Mouse (Mus musculus) heart, embryonic 11.5 days (tissue): ENCODE measurements around the gene Slc2a6. TPM values are rescaled to one million over a fixed set of nuclear protein-coding genes. Genes with fewer than 3 reads are reported as not detected.
A peak's percentile ranks its signal among the peaks of the same experiment; 100 is the strongest.

Experiments
- ATAC-seq: fragments of 200-750 bp; cut with Nextera tagmentation; replicated peaks from 2 replicates; pipeline ENCODE4 v1.8.0; 2017; ENCODE audit warnings: moderate library complexity; ENCODE audit not compliant: insufficient number of reproducible peaks, low FRiP score, low TSS enrichment
- H3K27ac ChIP-seq: fragments of 300-500 bp; sonication (generic); 2 replicates; pipeline ENCODE4 v1.5.1; 2014; ENCODE audit warnings: mild to moderate bottlenecking, low read depth, low read length
- H3K27me3 ChIP-seq: fragments of 300-500 bp; sonication (generic); 2 replicates; pipeline ENCODE4 v1.6.1; 2014; ENCODE audit warnings: mild to moderate bottlenecking, low read length, mixed read lengths; ENCODE audit not compliant: control insufficient read depth, insufficient read depth
- H3K36me3 ChIP-seq: fragments of 300-500 bp; sonication (generic); 2 replicates; pipeline ENCODE4 v1.6.1; 2014; ENCODE audit warnings: mild to moderate bottlenecking, low read length, moderate library complexity, mixed read lengths; ENCODE audit not compliant: control insufficient read depth, insufficient read depth
- H3K4me1 ChIP-seq: fragments of 300-500 bp; sonication (generic); 2 replicates; pipeline ENCODE4 v1.6.1; 2014; ENCODE audit warnings: low read length; ENCODE audit not compliant: control insufficient read depth, insufficient read depth
- H3K4me2 ChIP-seq: fragments of 300-500 bp; sonication (generic); 2 replicates; pipeline ENCODE4 v1.6.1; 2014; ENCODE audit warnings: mild to moderate bottlenecking, moderate library complexity
- H3K4me3 ChIP-seq: fragments of 300-500 bp; sonication (generic); 2 replicates; pipeline ENCODE4 v1.5.1; 2014; ENCODE audit warnings: low read depth, low read length
- H3K9ac ChIP-seq: fragments of 300-500 bp; sonication (generic); 2 replicates; pipeline ENCODE4 v1.6.1; 2014; ENCODE audit warnings: mild to moderate bottlenecking, low read depth, low read length, moderate library complexity
- H3K9me3 ChIP-seq: fragments of 300-500 bp; sonication (generic); replicated peaks from 2 replicates; pipeline ENCODE4 v1.6.1; 2016; ENCODE audit warnings: low read length; ENCODE audit not compliant: control insufficient read depth
- WGBS: fragments of 180-500 bp; shearing (Covaris S2); extraction: QIAGEN DNeasy Blood & Tissue Kit; methylation state at CpG from one replicate; pipeline ENCODE4 v1.1.7; 2014; ENCODE audit not compliant: insufficient replicate concordance; 5-methylcytosine and 5-hydroxymethylcytosine counted together
- polyA plus RNA-seq: library from polyadenylated mRNA; unstranded; fragments of >200 nt; fragmentation: Nextera tagmentation; extraction: Ambion mirVana; gene quantifications from 2 replicates; pipeline ENCODE4 v1.2.1, GENCODE M21; 2014

The Slc2a6 gene
- polyA plus RNA-seq, 1 experiment from 2014 or later, result 0.30 TPM

GRCm38 (mm10) chr2:27067996-27068395, 40.2 kb upstream of the Slc2a6 start:
- ATAC-seq, result no peak
- WGBS, result 32% methylated on average over 2 of the region's 2 CpGs
- no peaks in the 10 kb centered on the region for H3K9me3 ChIP-seq

GRCm38 (mm10) chr2:27067124-27067523, 39.3 kb upstream of the Slc2a6 start:
- Histone ChIP-seq H3K27me3 (0 out of 2 replicates have a peak, but pooled peaks cover 2% of the 10 kb centered on the region), H3K4me1 (0 out of 2 replicates have a peak, but pooled peaks cover 4% of the 10 kb centered on the region), H3K9ac (no peak overlapping the region), H3K9me3 (no peaks in the 10 kb centered on the region), H3K27ac (no peak overlapping the region), H3K36me3 (no peaks in the 10 kb centered on the region), H3K4me2 (no peak overlapping the region), H3K4me3 (no peak overlapping the region)
- 81% methylated on average over 2 of the region's 2 CpGs for WGBS
- ATAC-seq, result no peak

More at GRCm38 (mm10) chr2:27067996-27068395, 40.2 kb upstream of the Slc2a6 start:
- Histone ChIP-seq H3K9ac (no peak overlapping the region), H3K36me3 (no peaks in the 10 kb centered on the region), H3K27ac (no peak overlapping the region), H3K4me2 (no peak overlapping the region), H3K27me3 (0 out of 2 replicates have a peak, but pooled peaks cover 2% of the 10 kb centered on the region), H3K4me1 (0 out of 2 replicates have a peak, but pooled peaks cover 4% of the 10 kb centered on the region), H3K4me3 (no peak overlapping the region)

GRCm38 (mm10) chr2:27059187-27059586, 31.4 kb upstream of the Slc2a6 start:
- no peaks in the 10 kb centered on the region for H3K27me3 ChIP-seq
- no peak overlapping the region for H3K4me2 ChIP-seq
- H3K9me3 ChIP-seq, result no peaks in the 10 kb centered on the region
- peaks cover 9% of the 10 kb centered on the region for H3K4me1 ChIP-seq
- no peaks in the 10 kb centered on the region for H3K36me3 ChIP-seq
- no peak overlapping the region for H3K27ac ChIP-seq
- H3K9ac ChIP-seq, result 0 out of 2 replicates have a peak overlapping the region, but pooled peaks have one; percentile 6
- H3K4me3 ChIP-seq, result no peak overlapping the region
- ATAC-seq, result no peak
- WGBS, result 85% methylated on average over 9 of the region's 9 CpGs

GRCm38 (mm10) chr2:27058751-27059150, 31.0 kb upstream of the Slc2a6 start:
- no peak overlapping the region for H3K9ac ChIP-seq
- no peak overlapping the region for H3K27ac ChIP-seq
- peaks cover 9% of the 10 kb centered on the region for H3K4me1 ChIP-seq
- 49% methylated on average over 12 of the region's 12 CpGs for WGBS
- no peak overlapping the region for H3K4me2 ChIP-seq
- no peaks in the 10 kb centered on the region for H3K27me3 ChIP-seq
- H3K36me3 ChIP-seq, result no peaks in the 10 kb centered on the region
- no peak overlapping the region for H3K4me3 ChIP-seq
- no peaks in the 10 kb centered on the region for H3K9me3 ChIP-seq
- no peak for ATAC-seq

GRCm38 (mm10) chr2:27058251-27058650, 30.5 kb upstream of the Slc2a6 start:
- no peak overlapping the region for H3K4me3 ChIP-seq
- ATAC-seq, result no peak
- no peak overlapping the region for H3K4me2 ChIP-seq
- H3K9me3 ChIP-seq, result no peaks in the 10 kb centered on the region
- H3K27ac ChIP-seq, result no peak overlapping the region
- no peak overlapping the region for H3K9ac ChIP-seq
- no peaks in the 10 kb centered on the region for H3K27me3 ChIP-seq
- H3K4me1 ChIP-seq, result peaks cover 9% of the 10 kb centered on the region
- WGBS, result 60% methylated on average over 4 of the region's 4 CpGs
- H3K36me3 ChIP-seq, result no peaks in the 10 kb centered on the region

GRCm38 (mm10) chr2:27049408-27049807, 21.6 kb upstream of the Slc2a6 start:
- H3K9me3 ChIP-seq, result no peaks in the 10 kb centered on the region
- H3K9ac ChIP-seq, result no peak overlapping the region
- no peak overlapping the region for H3K4me2 ChIP-seq
- H3K27me3 ChIP-seq, result no peaks in the 10 kb centered on the region
- no peak for ATAC-seq
- WGBS, result 65% methylated on average over 6 of the region's 6 CpGs
- no peaks in the 10 kb centered on the region for H3K4me1 ChIP-seq
- no peaks in the 10 kb centered on the region for H3K36me3 ChIP-seq
- no peak overlapping the region for H3K4me3 ChIP-seq
- no peak overlapping the region for H3K27ac ChIP-seq

GRCm38 (mm10) chr2:27045979-27046770, 18.4 kb upstream of the Slc2a6 start:
- H3K27ac ChIP-seq, result no peak overlapping the region
- H3K4me3 ChIP-seq, result no peak overlapping the region
- 72% methylated on average over 8 of the region's 8 CpGs for WGBS
- no peak overlapping the region for H3K9ac ChIP-seq
- no peaks in the 10 kb centered on the region for H3K36me3 ChIP-seq
- ATAC-seq, result no peak
- H3K4me1 ChIP-seq, result no peaks in the 10 kb centered on the region
- no peaks in the 10 kb centered on the region for H3K9me3 ChIP-seq
- H3K27me3 ChIP-seq, result no peaks in the 10 kb centered on the region
- H3K4me2 ChIP-seq, result no peak overlapping the region

- Histone ChIP-seq H3K4me2 (no peak overlapping the region), H3K27me3 (no peaks in the 10 kb centered on the region; the same call in 1 of the 2 replicates), H3K9me3 (no peaks in the 10 kb centered on the region), H3K4me3 (no peak overlapping the region), H3K4me1 (no peaks in the 10 kb centered on the region), H3K27ac (no peak overlapping the region), H3K36me3 (no peaks in the 10 kb centered on the region), H3K9ac (no peak overlapping the region)
- no peak for ATAC-seq
- WGBS, result 80% methylated on average over 3 of the region's 3 CpGs
Measured at GRCm38 (mm10) chr2:27044641-27045040, 16.8 kb upstream of the Slc2a6 start.

- Histone ChIP-seq H3K4me1 (no peaks in the 10 kb centered on the region), H3K27ac (no peak overlapping the region), H3K36me3 (no peaks in the 10 kb centered on the region), H3K9me3 (no peaks in the 10 kb centered on the region), H3K4me2 (no peak overlapping the region), H3K27me3 (no peaks in the 10 kb centered on the region; the same call in 1 of the 2 replicates), H3K4me3 (no peak overlapping the region), H3K9ac (no peak overlapping the region)
- ATAC-seq, result no peak
- WGBS, result 66% methylated on average over 4 of the region's 4 CpGs
Measured at GRCm38 (mm10) chr2:27044166-27044565, 16.4 kb upstream of the Slc2a6 start.
